Comparison of ENCODE assay signal across 1 mouse cellular context in the genomic region with DNA sequence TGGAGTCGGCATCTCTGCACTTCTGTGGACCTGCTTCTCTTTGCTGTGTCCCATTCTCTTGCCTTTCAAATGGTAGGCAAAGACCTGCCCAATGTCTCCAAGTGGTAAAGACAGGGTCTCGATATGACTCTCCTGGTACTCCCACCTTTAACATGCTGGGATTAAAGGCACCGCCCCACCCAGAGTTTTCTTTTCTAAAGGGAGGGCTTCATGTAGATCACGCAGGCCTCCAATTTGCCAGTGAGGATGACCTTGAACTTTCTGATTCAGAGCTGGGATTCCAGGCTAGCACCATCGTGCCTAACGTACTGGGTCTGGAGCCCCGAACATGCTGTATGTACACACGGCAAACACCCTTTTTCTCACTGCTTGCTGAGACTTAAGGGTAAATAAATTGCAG.
TF ChIP-seq lines count a peak whose summit lies in the region.

No protein-coding gene starts in this region.

TF ChIP-seq in MEL, 35 proteins besides CTCF, POLR2A, EP300 and RAD21:
- no peak for TF ChIP-seq JUND (IDR thresholded peaks at IDR 0.05; ENCODE audit: low read depth, low read length)
- 0 out of 2 replicates have a peak, but pooled peaks have one; percentile 8 for TF ChIP-seq UBTF (IDR thresholded peaks at IDR 0.05; ENCODE audit: borderline replicate concordance, insufficient read depth, low read depth, low read length)
- TF ChIP-seq KAT2A (conservative IDR thresholded peaks at IDR 0.05; ENCODE audit: low read depth, low read length) = no peak
- TF ChIP-seq TBP (IDR thresholded peaks at IDR 0.05; ENCODE audit: low read depth, low read length) = no peak
- TF ChIP-seq NRF1 (IDR thresholded peaks at IDR 0.05; ENCODE audit: insufficient read depth, low read depth, low read length, poor library complexity, severe bottlenecking) = no peak
- TF ChIP-seq MAZ (IDR thresholded peaks at IDR 0.05; ENCODE audit: low read depth, low read length) = 0 out of 2 replicates have a peak, but pooled peaks have one; percentile 40
